Mouse (Mus musculus) neural tube, embryonic 14.5 days (tissue): Measurements from ENCODE around the gene Sall1. TPM values are rescaled to one million over a fixed set of nuclear protein-coding genes. Genes with fewer than 3 reads are reported as not detected.

Experiments
- ATAC-seq: fragments of 200-750 bp; cut with Nextera tagmentation; 2 replicates; pipeline ENCODE4 v1.8.0; 2017; ENCODE audit warnings: low read depth, mild to moderate bottlenecking, moderate TSS enrichment, moderate library complexity
- H3K27ac ChIP-seq: fragments of 300-500 bp; sonication (generic); 2 replicates; pipeline ENCODE4 v1.5.1; 2014; ENCODE audit warnings: low read depth, mild to moderate bottlenecking, control low read depth, low read length, moderate library complexity, mixed read lengths
- H3K27me3 ChIP-seq: fragments of 300-500 bp; sonication (generic); 2 replicates; pipeline ENCODE4 v1.6.1; 2014; ENCODE audit warnings: low read length; ENCODE audit not compliant: control insufficient read depth, insufficient read depth
- H3K36me3 ChIP-seq: fragments of 300-500 bp; sonication (generic); 2 replicates; pipeline ENCODE4 v1.6.1; 2014; ENCODE audit warnings: low read length, mixed read lengths; ENCODE audit not compliant: control insufficient read depth, insufficient read depth
- H3K4me1 ChIP-seq: fragments of 300-500 bp; sonication (generic); 2 replicates; pipeline ENCODE4 v1.6.1; 2014; ENCODE audit warnings: low read length; ENCODE audit not compliant: control insufficient read depth, insufficient read depth
- H3K4me2 ChIP-seq: fragments of 300-500 bp; sonication (generic); 2 replicates; pipeline ENCODE4 v1.6.1; 2014; ENCODE audit warnings: mild to moderate bottlenecking, low read depth, low read length, control low read depth
- H3K4me3 ChIP-seq: fragments of 300-500 bp; sonication (generic); 2 replicates; pipeline ENCODE4 v1.5.1; 2014; ENCODE audit warnings: low read depth, low read length, control low read depth, mixed read lengths
- H3K9ac ChIP-seq: fragments of 300-500 bp; sonication (generic); replicated peaks from 2 replicates; pipeline ENCODE4 v1.6.1; 2014; ENCODE audit warnings: low read depth, mild to moderate bottlenecking, control low read depth, low read length, mixed read lengths
- H3K9me3 ChIP-seq: fragments of 300-500 bp; sonication (generic); 2 replicates; pipeline ENCODE4 v1.6.1; 2016; ENCODE audit warnings: low read length; ENCODE audit not compliant: control insufficient read depth
- WGBS: fragments of 180-500 bp; shearing (Covaris S2); extraction: QIAGEN DNeasy Blood & Tissue Kit; methylation state at CpG from one replicate; pipeline ENCODE4 v1.1.7; 2014; 5-methylcytosine and 5-hydroxymethylcytosine counted together
- polyA plus RNA-seq: library from polyadenylated mRNA; unstranded; fragments of >200 nt; fragmentation: Nextera tagmentation; extraction: Ambion mirVana; gene quantifications from 2 replicates; pipeline ENCODE4 v1.2.1, GENCODE M21; 2014

Gene Sall1
- polyA plus RNA-seq, 1 experiment from 2014 or later: 17.7 TPM

GRCm38 (mm10) chr8:89026139-89026520 is 17.8 kb downstream of the Sall1 start:
- Histone ChIP-seq H3K4me3 (peak overlapping the region; percentile 25), H3K36me3 (no peaks in the 10 kb centered on the region), H3K9me3 (no peaks in the 10 kb centered on the region), H3K4me2 (peak overlapping the region; percentile 70), H3K27ac (peak overlapping the region; percentile 25; the same call in 1 of the 2 replicates), H3K4me1 (peaks cover 15% of the 10 kb centered on the region), H3K9ac (peak overlapping the region; percentile 50), H3K27me3 (0 out of 2 replicates have a peak, but pooled peaks cover 2% of the 10 kb centered on the region)
- WGBS: 4% methylated on average over 12 of the region's 13 CpGs
- ATAC-seq: 0 out of 2 replicates have a peak, but pooled peaks have one; percentile 18

GRCm38 (mm10) chr8:89025281-89026138 is 18.5 kb downstream of the Sall1 start:
- H3K4me2 ChIP-seq: peak overlapping the region; percentile 70
- WGBS: 6% methylated on average over 51 of the region's 55 CpGs
- H3K9me3 ChIP-seq: no peaks in the 10 kb centered on the region
- H3K36me3 ChIP-seq: no peaks in the 10 kb centered on the region
- peak overlapping the region; percentile 25 for H3K4me3 ChIP-seq
- H3K27ac ChIP-seq: peak overlapping the region; percentile 60; the same call in 1 of the 2 replicates
- 0 out of 2 replicates have a peak, but pooled peaks cover 2% of the 10 kb centered on the region for H3K27me3 ChIP-seq
- ATAC-seq: peak; percentile 82
- H3K4me1 ChIP-seq: peaks cover 15% of the 10 kb centered on the region
- H3K9ac ChIP-seq: peak overlapping the region; percentile 50

GRCm38 (mm10) chr8:89024796-89025195 is 19.2 kb downstream of the Sall1 start:
- WGBS: 25% methylated on average over 6 of the region's 6 CpGs
- no peak overlapping the region for H3K9ac ChIP-seq
- no peak overlapping the region for H3K27ac ChIP-seq

GRCm38 (mm10) chr8:89021139-89021538 is 22.8 kb downstream of the Sall1 start:
- 14% methylated on average over 5 of the region's 5 CpGs for WGBS
- no peak for ATAC-seq
- H3K4me2 ChIP-seq: no peak overlapping the region

More at GRCm38 (mm10) chr8:89024796-89025195, 19.2 kb downstream of the Sall1 start:
- H3K27me3 ChIP-seq: 0 out of 2 replicates have a peak, but pooled peaks cover 2% of the 10 kb centered on the region
- H3K4me3 ChIP-seq: no peak overlapping the region
- no peaks in the 10 kb centered on the region for H3K36me3 ChIP-seq
- H3K4me1 ChIP-seq: peaks cover 15% of the 10 kb centered on the region
- H3K4me2 ChIP-seq: no peak overlapping the region
- no peak for ATAC-seq
- no peaks in the 10 kb centered on the region for H3K9me3 ChIP-seq

GRCm38 (mm10) chr8:89017891-89018290 is 26.1 kb downstream of the Sall1 start:
- ATAC-seq: no peak
- Histone ChIP-seq H3K9me3 (no peaks in the 10 kb centered on the region), H3K9ac (no peak overlapping the region), H3K4me3 (no peak overlapping the region), H3K27me3 (0 out of 2 replicates have a peak, but pooled peaks cover 2% of the 10 kb centered on the region), H3K27ac (no peak overlapping the region), H3K4me1 (no peaks in the 10 kb centered on the region), H3K36me3 (no peaks in the 10 kb centered on the region), H3K4me2 (no peak overlapping the region)
- WGBS: 80% methylated on average over 4 of the region's 4 CpGs

More at GRCm38 (mm10) chr8:89021139-89021538, 22.8 kb downstream of the Sall1 start:
- 0 out of 2 replicates have a peak, but pooled peaks cover 2% of the 10 kb centered on the region for H3K27me3 ChIP-seq
- no peak overlapping the region for H3K4me3 ChIP-seq
- no peak overlapping the region for H3K9ac ChIP-seq
- peaks cover 10% of the 10 kb centered on the region; the same call in 1 of the 2 replicates for H3K4me1 ChIP-seq
- no peak overlapping the region for H3K27ac ChIP-seq
- no peaks in the 10 kb centered on the region for H3K9me3 ChIP-seq
- H3K36me3 ChIP-seq: no peaks in the 10 kb centered on the region

GRCm38 (mm10) chr8:89016465-89017070 is 27.4 kb downstream of the Sall1 start:
- Histone ChIP-seq H3K4me2 (no peak overlapping the region), H3K27ac (no peak overlapping the region), H3K9ac (no peak overlapping the region), H3K4me1 (no peaks in the 10 kb centered on the region), H3K36me3 (no peaks in the 10 kb centered on the region), H3K9me3 (no peaks in the 10 kb centered on the region), H3K4me3 (no peak overlapping the region), H3K27me3 (no peaks in the 10 kb centered on the region)
- WGBS: 84% methylated on average over 7 of the region's 7 CpGs
- no peak for ATAC-seq

- no peak for ATAC-seq
- no peaks in the 10 kb centered on the region for H3K9me3 ChIP-seq
- WGBS: 62% methylated on average over 6 of the region's 6 CpGs
These were observed 28.4 kb downstream of the Sall1 start for GRCm38 (mm10) chr8:89015539-89015938.

GRCm38 (mm10) chr8:89012853-89013534 is 31.0 kb downstream of the Sall1 start:
- ATAC-seq: no peak
- no peaks in the 10 kb centered on the region for H3K4me1 ChIP-seq
- WGBS: 90% methylated on average over 6 of the region's 6 CpGs

More at GRCm38 (mm10) chr8:89015539-89015938, 28.4 kb downstream of the Sall1 start:
- Histone ChIP-seq H3K9ac (no peak overlapping the region), H3K36me3 (no peaks in the 10 kb centered on the region), H3K4me2 (no peak overlapping the region), H3K4me1 (no peaks in the 10 kb centered on the region), H3K27me3 (no peaks in the 10 kb centered on the region), H3K27ac (no peak overlapping the region), H3K4me3 (no peak overlapping the region)

More at GRCm38 (mm10) chr8:89012853-89013534, 31.0 kb downstream of the Sall1 start:
- Histone ChIP-seq H3K36me3 (no peaks in the 10 kb centered on the region), H3K27me3 (no peaks in the 10 kb centered on the region), H3K27ac (no peak overlapping the region), H3K4me3 (no peak overlapping the region), H3K9ac (no peak overlapping the region), H3K4me2 (no peak overlapping the region), H3K9me3 (no peaks in the 10 kb centered on the region)
